Mouse (Mus musculus) testis, postnatal 10 days (tissue): ENCODE data around the gene Secisbp2.
"Not testable (repeated sequence)": the region's sequence is repeated elsewhere in the genome, so short reads cannot be mapped to it uniquely, and the experiment has no call there.

Experiments
- DNase-seq: peaks from one replicate; pipeline ENCODE4 v3.0.0; 2021; ENCODE audit warnings: low spot score

The Secisbp2 gene

DNA sequence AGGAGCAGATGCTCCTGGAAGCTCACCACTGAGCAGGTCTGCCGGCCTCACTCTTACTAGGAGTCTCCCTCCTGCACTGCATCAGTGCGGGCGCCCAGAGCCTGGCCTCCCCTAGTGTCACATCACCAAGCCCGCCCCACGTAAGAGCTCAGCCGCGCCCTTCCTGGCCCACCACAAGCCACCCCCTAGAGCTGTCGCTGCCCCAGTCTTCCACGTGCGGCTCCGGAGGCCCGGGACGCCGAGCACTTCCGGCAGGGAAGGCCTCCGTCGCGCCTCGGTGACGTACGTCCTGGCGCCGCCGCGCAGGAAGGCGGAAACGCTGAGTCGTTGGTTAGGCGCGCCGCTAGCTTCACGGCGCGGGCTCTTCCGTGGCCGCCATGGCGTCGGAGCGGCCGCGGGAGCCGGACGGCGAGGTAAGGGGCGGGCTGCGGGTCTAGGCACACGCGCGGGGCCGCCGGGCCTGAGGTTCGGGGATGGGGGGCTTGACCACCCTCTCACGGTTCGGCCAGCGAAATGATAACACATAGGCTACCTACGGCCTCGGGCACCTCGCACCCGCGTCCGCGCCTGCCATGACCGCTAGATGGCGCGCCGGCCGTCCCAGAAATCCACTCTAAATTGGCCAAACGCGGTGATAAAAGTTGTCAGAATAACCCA is at the start of gene Secisbp2:
Gene Secisbp2 (plus strand): TSS at position 290 of the 657 bp plus-strand sequence.
- peak; percentile 96 for DNase-seq

DNA sequence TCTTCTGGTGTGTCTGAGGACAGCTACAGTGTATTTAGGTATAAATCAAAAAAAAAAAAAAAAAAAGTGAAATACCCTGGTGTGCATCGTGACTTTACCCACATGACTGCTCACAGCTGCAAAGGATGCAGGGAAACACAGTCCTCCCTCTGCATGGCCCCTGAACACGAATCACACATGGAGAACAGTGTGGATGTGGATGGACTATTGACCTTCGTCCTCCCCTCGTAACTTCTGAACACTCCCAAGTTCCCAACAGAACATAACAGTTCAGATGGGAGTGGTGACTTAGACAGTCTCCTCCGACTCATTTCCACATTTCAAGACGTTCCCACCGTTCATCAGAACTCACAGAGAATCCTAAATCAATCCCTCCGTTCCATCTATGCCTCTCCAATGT is 48.7 kb upstream of the Secisbp2 start:
- DNase-seq, result no peak

- DNase-seq, result no peak
These were observed 48.1 kb upstream of the Secisbp2 start for GRCm38 (mm10) chr13:51603221-51603893.

DNA sequence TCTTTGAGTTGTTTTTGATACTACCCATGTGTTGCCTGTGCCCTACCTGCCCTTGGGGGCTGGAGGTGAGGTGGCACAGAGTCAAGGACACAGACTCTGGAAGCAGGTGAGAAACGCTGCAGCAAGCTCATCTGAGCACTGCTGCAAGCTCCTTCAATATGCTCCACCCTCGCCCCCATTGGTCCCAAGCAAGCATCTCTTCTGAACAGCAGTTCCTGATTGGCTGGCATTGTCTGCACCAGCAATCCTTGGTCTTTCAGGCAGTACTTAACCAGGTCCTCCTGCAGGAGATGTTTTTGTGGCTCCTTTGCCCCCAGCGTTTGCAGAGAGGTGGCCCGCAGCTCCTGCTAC is 47.6 kb upstream of the Secisbp2 start:
- no peak for DNase-seq

GRCm38 (mm10) chr13:51609231-51609630 is 42.3 kb upstream of the Secisbp2 start:
- DNase-seq, result no peak

GRCm38 (mm10) chr13:51611060-51611459 is 40.4 kb upstream of the Secisbp2 start:
- DNase-seq, result no peak

DNA sequence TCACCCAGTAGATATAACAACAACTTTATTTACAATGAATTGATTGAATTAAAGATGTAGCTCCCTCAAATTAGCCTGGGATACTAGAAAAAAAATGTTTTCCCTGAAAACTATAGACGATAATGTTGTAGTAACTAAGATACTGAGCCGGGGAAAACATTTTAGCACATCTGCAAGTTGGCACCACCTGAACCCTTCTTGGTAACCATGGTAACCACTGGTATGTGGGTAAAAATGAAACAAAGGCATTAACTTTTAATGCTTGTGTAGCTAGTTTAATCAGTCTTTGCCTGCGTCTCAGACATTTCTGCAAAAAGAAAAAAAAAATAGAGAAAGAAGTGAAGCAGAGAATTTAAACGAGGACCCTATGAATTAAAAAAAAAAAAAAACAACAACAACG is 40.0 kb upstream of the Secisbp2 start:
- no peak for DNase-seq

DNA sequence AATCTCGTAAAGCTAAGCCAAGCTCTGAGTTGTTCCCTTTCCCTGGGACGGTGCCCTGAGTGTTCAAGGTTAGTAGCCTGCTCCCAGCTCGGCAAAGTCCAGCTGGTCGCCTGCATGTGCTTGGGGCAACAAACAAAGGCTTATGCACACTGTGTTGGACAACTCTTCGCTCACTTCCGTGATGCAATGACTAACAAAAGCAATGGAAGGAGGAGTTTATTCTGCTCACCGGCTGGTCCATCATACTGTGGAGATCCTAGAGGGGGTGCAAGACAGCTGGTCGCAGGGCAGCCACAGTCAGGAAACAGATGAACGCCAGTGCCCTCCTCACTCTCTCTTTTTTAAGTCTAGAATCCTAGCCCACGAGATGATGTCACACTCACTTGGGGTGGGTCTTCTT is 35.7 kb upstream of the Secisbp2 start:
- no peak for DNase-seq

DNA sequence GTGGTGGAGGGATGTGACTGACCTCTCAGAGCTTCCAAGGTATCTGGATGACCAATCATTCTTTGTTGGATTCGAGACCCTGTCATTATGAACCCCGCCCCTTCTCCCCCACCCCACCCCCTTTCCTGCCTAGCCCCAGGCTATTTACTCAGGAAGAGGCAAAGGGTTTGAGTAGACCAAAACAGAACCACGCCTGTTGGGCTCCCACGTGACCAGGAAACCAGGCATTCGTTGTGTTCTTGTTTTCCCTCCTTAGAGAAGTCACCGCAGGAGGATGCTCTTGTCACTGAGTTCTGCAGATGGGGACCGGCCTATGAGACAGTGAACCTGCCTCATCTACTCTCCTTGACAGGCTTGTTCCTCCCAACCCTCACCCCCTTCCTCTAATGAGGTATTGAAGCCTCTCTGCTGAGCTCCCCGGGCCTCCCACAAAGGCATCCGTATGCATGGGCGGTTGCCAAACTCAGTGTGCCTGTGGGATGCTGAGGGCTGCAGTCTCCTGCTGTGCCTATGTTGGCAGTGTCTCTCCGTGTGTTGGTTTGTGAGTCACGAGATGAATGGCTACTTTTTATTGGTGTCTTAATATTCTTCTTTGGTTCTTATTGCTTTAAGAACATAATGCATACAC is 35.0 kb upstream of the Secisbp2 start:
- no peak for DNase-seq

GRCm38 (mm10) chr13:51617306-51617705 is 34.2 kb upstream of the Secisbp2 start:
- DNase-seq, result no peak

DNA sequence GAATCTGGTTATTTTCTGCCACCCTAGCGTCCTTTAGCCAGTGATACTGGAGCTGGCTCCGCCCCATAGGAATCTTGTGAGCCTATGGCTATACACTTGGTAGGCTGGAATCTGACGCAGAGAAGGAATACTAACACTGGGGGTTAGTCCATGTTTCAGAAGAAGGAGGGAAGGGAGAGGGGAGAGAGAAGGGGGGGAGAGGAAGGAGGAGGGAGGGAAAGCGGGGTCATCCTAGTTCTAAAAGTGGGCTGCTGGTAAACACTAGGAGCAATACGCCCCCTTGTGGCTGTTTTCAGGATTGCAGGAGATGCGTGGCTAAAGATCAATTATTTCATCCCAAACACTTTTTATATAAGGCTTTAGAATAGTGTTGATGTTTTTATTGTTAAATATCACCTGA is 33.6 kb upstream of the Secisbp2 start:
- peak; percentile 81 for DNase-seq

- DNase-seq, result no peak
These were observed 32.9 kb upstream of the Secisbp2 start for GRCm38 (mm10) chr13:51618602-51619001.

- DNase-seq, result no peak
These were observed 28.9 kb upstream of the Secisbp2 start for GRCm38 (mm10) chr13:51622626-51623025.

GRCm38 (mm10) chr13:51623678-51624077 is 27.8 kb upstream of the Secisbp2 start:
- DNase-seq, result no peak

DNA sequence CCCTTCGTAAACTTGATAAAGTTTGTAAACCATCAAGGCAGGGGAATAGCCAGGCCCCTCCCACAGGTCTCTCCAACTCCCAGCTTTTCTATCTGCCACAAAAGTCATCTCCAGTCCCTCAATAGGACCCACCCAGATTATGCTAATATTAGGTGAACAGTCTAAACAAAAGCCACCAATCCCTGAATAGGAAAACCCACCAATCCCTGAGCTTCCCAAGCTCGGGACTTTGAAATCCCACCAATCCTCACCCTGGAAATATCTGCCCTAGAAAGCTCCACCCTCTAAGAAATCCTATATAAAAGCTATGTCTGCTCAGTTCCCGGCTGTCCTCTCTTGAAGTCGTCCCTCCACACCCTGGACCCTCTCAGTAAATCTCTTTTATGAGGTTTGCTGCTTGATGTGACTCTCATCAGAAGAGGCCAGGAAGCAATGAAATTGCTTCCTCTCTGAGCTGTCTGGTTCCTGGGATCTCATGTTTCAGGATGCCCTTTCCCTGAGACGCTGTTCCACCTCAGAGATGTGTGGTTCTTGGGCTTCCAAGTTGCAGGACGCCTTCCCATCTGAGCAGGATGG is 23.1 kb upstream of the Secisbp2 start:
- DNase-seq, result no peak

GRCm38 (mm10) chr13:51631354-51631992 is 20.0 kb upstream of the Secisbp2 start:
- no peak for DNase-seq

- no peak for DNase-seq
These were observed 18.8 kb upstream of the Secisbp2 start for GRCm38 (mm10) chr13:51632560-51633218.

- not testable (repeated sequence) for DNase-seq
These were observed 16.1 kb upstream of the Secisbp2 start for GRCm38 (mm10) chr13:51635384-51635783.

GRCm38 (mm10) chr13:51638958-51639357 is 12.5 kb upstream of the Secisbp2 start:
- DNase-seq, result no peak

- no peak for DNase-seq
These were observed 10.1 kb upstream of the Secisbp2 start for GRCm38 (mm10) chr13:51641424-51641823.

DNA sequence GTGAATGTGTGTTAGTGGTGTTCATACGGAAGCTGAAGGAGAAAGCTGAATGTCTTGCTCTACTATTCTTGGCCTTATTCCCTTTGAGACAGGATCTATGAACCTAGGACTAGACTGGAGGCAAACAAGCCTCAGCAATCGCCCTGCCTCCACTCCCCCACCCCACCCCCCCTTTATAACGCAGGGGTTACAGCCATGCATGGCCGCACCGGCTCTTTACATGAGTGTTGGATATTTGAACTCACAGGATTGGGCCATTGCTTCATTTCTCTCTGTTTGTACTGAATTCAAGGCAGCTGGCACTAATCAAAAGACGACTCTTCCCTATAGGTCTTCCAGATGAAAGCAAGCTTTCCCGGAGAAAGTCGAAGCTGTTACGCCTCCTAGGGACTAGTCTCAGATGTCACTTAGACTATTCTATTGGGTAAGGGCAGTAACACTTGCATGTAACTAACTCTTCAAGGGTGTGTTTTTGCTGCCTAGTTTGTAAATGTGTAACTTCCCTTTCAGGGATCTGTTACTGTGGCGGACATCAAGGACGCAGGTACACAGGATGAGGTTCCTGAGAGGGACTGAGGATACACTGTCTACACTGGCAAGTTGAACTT is 9.2 kb upstream of the Secisbp2 start:
- DNase-seq, result no peak
